Mouse (Mus musculus): ENCODE results near the gene Tnfaip8l1.

Tnfaip8l1 gene

DNA sequence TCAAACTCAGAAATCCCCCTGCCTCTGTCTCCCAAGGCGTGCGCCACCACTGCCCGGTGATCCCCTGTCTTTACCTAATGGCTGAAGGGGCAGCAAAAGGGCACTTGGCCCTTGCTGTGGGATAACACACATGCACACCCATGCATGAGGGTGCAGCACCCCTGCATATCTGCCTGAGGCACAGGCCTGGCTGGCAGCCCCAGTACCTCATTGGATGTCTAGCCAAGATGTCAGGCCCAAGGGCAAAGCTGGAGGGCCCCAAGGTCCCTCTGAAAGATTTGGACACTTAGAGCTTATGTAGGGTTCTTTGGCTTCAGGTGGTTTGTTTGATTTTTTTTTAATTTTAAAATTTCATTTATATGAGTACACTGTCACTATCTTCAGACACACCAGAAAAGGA is 13.1 kb downstream of the Tnfaip8l1 start:
- DNase-seq (ENCODE audit: low spot score in 2 of 2): no peak

- no peak for DNase-seq (ENCODE audit: low spot score in 2 of 2)
Measured at GRCm38 (mm10) chr17:56182975-56183657, 20.8 kb downstream of the Tnfaip8l1 start.

- DNase-seq (ENCODE audit: low spot score in 2 of 2): peak; percentile 80 to 93
Measured at GRCm38 (mm10) chr17:56183658-56184103, 21.4 kb downstream of the Tnfaip8l1 start, which contains the start of gene Mydgf. Gene Mydgf, minus strand, starts transcription at chr17:56183920.

DNA sequence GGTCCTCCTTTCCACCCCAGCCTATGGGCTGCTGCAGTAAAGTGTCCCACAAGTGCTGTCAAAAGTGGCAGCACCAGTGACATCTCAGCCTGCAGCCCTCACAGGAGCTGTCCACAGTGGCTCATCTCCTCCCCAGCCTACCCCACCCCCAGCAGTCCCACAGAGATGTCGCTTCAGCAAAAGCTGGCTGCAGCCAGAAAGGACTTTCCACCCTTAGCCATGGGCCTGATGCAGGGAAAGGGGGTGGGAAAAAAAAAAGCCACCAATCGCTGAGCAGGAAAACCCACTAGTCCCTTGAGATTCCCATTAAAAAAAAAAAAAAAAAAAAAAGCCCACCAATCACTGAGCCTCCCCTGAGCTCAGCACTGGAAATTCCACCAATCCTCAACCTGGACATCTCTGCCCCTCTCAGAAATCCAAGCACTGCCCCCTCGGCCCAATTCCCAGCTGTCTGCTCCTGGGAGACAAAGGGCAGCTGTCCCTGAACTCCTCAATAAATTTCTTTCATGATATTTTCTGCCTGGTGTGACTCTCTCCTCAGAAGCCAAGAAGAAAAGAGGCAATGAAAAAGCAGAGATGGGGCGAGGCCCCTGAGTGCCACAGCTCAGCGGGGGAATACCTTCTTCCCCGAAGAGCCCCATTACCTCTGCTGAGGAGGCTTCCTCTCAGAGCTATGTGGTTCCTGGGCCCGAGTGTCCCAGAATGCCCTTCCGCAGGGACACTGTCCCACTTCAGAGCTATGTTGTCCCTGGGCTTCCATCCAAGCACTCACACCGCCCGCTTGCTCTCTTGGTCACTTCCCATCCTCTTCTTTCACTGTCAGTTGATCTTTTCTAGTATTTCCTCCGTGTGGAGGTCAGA is 23.2 kb downstream of the Tnfaip8l1 start:
- peak in 1 of 2 experiments; percentile 23 for DNase-seq (ENCODE audit: low spot score in 2 of 2)

DNA sequence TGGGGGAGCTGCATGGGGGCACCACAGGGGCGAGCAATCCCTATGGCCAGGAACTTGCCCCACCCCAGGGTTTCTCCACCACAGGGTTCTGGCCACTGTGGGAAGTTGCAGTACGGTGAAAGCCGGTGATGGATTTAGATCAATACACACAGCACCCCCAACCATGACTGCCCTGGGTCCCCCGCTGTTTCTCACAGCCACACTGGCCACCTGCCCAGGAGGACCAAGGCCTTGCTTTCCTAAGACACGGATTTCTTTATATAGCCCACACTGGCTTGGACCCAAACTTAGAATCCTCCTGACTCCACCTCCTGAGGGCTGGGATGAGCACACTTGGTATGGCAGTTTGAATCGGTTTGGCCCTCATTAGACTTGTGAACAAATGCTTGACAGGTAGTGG is 29.0 kb downstream of the Tnfaip8l1 start:
- DNase-seq (ENCODE audit: low spot score in 2 of 2): no peak

DNA sequence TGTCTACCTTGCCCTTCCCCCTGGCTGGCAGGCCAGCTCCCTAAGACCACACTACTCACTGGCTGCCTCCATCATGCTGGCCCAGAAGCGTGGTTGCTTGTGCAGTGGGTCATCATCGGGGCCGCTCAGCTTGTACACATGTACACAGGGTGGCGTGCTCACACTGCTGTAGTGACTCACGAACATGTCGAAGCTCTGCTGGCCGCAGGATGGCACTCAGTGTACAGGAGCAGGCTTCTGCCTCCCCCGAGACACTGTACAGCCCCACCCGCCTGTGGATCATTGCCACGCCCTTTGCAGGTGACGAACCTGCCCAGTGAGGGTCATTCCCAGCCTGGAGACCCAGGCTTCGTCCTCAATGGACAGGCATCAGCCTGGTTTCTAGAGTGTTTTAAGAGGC is 32.1 kb downstream of the Tnfaip8l1 start:
- DNase-seq (ENCODE audit: low spot score in 2 of 2): no peak

DNA sequence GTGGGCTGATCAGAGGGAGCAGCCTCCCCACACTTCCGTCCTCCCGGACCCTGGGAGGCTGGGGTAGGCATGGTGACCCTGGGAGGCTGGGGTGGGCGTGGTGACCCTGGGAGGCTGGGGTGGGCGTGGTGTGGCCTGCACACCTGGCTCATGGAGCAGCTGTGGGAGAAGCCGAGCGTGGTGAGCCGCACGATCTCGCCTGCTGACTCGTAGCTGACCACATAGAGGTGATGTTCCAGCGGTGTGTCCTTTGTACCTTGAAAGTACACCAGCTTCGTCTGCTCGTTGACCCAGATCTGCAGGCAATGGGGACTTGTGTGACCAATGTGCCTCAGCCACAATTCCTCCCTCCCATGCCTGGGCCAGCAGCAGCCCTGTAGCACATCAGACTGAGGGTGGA is 32.5 kb downstream of the Tnfaip8l1 start:
- DNase-seq (ENCODE audit: low spot score in 2 of 2): no peak

GRCm38 (mm10) chr17:56196860-56197259 is 34.6 kb downstream of the Tnfaip8l1 start:
- no peak for DNase-seq (ENCODE audit: low spot score in 2 of 2)

- no peak for DNase-seq (ENCODE audit: low spot score in 2 of 2)
Measured at GRCm38 (mm10) chr17:56200586-56200985, 38.3 kb downstream of the Tnfaip8l1 start.

GRCm38 (mm10) chr17:56201642-56202041 is 39.4 kb downstream of the Tnfaip8l1 start:
- no peak for DNase-seq (ENCODE audit: low spot score in 2 of 2)

- DNase-seq (ENCODE audit: low spot score in 2 of 2): no peak
Measured at GRCm38 (mm10) chr17:56202476-56202875, 40.2 kb downstream of the Tnfaip8l1 start.

DNA sequence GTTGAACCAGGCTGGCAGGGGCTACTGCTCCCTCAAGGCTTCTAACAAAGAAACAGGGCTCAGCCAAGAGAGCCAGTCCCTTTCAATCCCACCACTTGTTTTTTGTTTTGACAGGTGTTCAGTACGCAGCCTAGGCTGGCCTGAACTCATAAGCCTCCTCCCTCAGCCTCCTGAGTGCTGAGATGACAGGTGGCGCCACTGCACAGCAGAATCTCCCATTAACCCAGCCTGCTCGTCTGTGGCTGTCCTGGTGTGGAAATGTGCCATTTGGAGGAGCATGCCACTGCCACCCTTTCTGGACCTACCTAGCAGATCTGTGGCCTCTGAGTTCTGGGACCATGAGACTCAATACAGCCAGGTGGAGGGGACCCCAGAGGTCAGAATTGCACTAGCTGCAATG is 41.5 kb downstream of the Tnfaip8l1 start:
- DNase-seq (ENCODE audit: low spot score in 2 of 2): no peak

DNA sequence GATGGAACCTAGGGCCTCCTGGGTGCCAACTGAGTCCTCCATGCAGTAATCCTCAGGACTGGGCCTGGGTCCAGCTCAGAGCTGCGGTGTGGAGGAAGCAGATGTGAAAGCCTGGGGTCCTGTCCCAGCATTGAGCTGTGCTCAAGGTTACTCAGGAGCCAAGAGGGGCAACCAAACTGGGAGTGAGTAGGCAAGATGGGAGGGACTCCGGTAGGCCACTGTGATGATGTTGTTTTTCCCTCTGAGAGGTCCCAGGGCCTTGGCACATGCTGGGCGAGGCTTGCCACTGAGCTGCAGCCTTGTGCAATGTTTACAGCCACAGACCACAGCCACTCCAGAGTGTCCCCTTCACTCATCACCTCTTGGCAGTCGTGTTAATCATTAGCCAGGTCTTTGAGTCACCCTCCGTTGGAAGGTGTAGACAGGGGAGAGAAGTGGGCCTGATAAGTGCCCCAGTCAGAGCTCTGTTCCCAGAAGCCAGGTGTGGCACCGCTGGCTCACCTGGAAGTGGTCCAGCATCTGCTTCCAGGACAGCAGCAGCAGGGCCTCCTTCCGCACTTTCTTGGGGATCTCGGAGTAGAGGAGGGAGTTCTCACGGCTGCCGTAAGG is 44.1 kb downstream of the Tnfaip8l1 start:
- no peak for DNase-seq (ENCODE audit: low spot score in 2 of 2)

DNA sequence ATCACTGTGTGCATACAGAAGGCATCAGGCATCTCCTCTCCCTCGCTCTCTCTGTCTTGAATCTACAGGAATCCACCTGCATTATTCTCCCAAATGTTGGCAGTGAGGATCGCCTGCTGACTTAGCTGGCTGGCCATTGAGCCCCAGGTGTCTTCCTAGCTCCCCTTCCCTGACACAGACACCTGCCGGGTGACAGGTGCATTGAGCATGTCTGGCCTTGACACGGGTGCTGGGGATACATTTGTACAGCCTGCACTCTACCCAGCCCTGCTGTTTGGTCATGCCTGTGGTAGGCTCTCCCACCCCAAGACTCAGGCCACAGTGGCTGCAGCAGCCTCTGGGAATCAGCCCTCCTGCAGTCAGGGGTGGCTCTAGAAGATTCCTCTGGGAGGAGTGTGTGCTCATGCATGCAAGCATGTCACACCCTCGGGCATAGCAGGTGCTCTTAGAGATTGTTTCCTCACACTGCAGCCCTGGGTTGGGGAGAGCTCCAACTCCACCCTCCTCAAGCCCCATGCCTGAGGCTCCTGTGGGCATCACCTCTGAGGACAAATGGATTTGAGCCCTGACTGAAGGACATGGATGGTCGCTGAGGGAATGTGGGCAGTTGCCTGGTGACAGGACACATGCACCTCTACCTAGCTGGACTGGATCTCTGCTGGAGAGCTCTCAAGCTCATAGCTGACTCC is 44.9 kb downstream of the Tnfaip8l1 start:
- no peak for DNase-seq (ENCODE audit: low spot score in 2 of 2)

GRCm38 (mm10) chr17:56207963-56208530 is 45.8 kb downstream of the Tnfaip8l1 start:
- no peak for DNase-seq (ENCODE audit: low spot score in 2 of 2)

GRCm38 (mm10) chr17:56208821-56209220 is 46.5 kb downstream of the Tnfaip8l1 start:
- no peak for DNase-seq (ENCODE audit: low spot score in 2 of 2)

DNA sequence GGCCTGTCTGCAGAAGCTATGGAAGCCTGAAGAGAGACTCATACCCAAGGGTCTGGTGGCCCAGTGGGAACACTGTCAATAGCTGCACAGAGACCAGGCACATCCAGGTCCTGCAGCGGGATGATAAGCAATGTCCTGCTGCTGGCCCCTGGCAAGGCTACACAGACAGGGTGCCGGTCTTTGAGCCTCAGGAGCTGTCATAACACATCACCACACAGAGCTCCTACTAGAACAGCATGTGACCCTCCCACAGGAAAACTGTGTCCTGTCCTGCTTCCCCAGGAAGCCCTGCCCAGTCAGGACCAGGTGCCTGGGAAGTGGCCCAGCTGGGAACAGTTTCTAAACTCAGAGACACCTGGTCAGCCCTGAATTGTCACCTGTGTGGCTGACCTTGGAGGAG is 48.8 kb downstream of the Tnfaip8l1 start:
- no peak for DNase-seq (ENCODE audit: low spot score in 2 of 2)

DNA sequence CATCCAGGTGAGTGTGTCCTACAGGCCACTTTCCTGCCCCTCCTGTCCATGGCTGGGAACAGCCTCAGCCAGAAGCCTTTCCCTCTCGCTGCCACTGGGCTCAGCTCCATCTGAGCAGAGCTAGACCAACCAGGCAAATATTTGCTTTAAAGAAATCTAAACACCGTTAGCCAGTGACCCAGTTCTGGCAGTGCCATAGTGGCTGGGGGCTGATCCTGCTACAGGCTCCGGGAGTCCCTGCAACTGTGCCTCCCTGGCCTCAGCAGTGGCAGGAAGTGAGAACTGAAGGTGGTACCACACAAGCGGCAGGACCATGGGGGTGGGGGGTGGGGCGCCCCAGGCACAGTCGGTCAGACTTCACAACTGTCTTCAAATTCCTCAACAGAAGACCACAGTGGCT is 50.4 kb downstream of the Tnfaip8l1 start:
- no peak for DNase-seq (ENCODE audit: low spot score in 2 of 2)

DNA sequence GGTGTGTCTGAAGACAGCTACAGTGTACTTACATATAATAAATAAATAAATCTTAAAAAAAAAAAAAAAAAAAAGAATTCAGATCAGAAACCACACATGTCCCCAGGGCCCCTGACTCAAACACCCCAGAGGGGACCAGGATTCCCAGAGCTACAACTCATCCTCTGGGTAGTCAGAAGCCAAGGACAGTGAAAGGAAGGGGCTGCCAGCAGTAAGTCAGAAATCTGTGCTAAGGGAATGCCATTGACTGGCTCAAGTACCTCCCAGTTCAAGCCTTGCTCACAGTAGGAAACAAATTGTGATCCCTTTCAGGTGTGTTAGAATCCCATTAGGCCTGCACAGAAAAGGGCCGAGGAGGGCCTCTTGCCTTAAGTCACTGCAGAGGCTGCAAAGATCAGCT is 52.0 kb downstream of the Tnfaip8l1 start:
- no peak for DNase-seq (ENCODE audit: low spot score in 2 of 2)

- DNase-seq (ENCODE audit: low spot score in 2 of 2): no peak
Measured at GRCm38 (mm10) chr17:56217670-56218069, 55.4 kb downstream of the Tnfaip8l1 start.

GRCm38 (mm10) chr17:56218377-56219191 is 56.3 kb downstream of the Tnfaip8l1 start, which contains the start of gene Dpp9:
Gene Dpp9, minus strand, starts transcription at chr17:56218905.
- DNase-seq (ENCODE audit: low spot score in 2 of 2): peak; percentile 68 to 84

Data from frontal cortex, postnatal 25 days (tissue).